Mouse (Mus musculus): ENCODE results near the gene Szt2. TPM values are rescaled to one million over a fixed set of nuclear protein-coding genes. Genes with fewer than 3 reads are reported as not detected.

Szt2 gene
- total and polyA plus RNA-seq, 3 experiments = 3.2 to 18.9 (median 7.4) TPM

DNA sequence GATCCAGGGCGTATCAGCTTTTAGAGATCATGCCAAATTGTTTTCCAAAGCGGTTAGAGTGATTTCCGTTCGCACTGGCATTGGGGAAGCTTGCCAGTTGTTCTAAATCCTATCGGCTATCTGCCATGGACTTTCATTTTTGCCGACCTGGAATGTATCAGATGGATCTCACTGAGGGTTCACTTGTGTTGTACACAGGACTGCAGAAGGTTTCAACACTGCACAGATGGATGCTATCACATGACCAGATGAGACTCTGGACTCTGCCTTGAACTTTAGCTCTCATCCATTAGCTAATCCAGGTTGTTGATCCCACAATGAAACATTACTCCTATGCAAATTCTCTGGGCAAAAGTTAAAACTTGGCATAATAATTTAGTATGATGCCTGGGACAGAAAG is 52.3 kb downstream of the Szt2 start:
- Histone ChIP-seq H3K4me3 (replicated peaks in 1 of 3; ENCODE audit: low read depth in 2 of 3, low read length in 2 of 3, poor library complexity in 1 of 3) (no peak overlapping the region), H3K27ac (ENCODE audit: insufficient read depth, low read depth) (no peak overlapping the region), H3K4me1 (ENCODE audit: control insufficient read depth in 1 of 2, insufficient read depth in 2 of 2) (peaks cover 0 to 8% of the 10 kb centered on the region in 2 experiments; a peak in 2 of 4 replicates), H3K79me2 (replicated peaks; ENCODE audit: control insufficient read depth, extremely low read depth, insufficient read depth, poor library complexity, severe bottlenecking) (no peaks in the 10 kb centered on the region), H3K9me3 (replicated peaks; ENCODE audit: low read length) (peaks cover 5% of the 10 kb centered on the region), H3K36me3 (replicated peaks in 1 of 2; ENCODE audit: control insufficient read depth in 1 of 2, insufficient read depth in 1 of 2, low read length in 1 of 2) (peaks cover under 1 to 5% of the 10 kb centered on the region in 2 experiments), H3K9ac (ENCODE audit: insufficient read depth, low read depth) (no peak overlapping the region), H3K4me2 (ENCODE audit: insufficient read depth, low read depth, poor library complexity, severe bottlenecking) (no peak overlapping the region), H3K27me3 (replicated peaks) (no peaks in the 10 kb centered on the region)
- in situ Hi-C loops (cut with MboI; ENCODE audit: low pct_ligation_motif_present, low pct_unique_long_range_greater_than_20kb, low sequenced_read_pairs) (no loop called here), dilution Hi-C loops (cut with MboI; ENCODE audit: extremely low pct_ligation_motif_present, extremely low pct_unique_long_range_greater_than_20kb, low sequenced_read_pairs) (no loop called here)
- TF ChIP-seq MAZ (IDR thresholded peaks at IDR 0.05; ENCODE audit: low read depth, low read length) = no peak
- DNase-seq (ENCODE audit: extremely low read depth) = no peak

DNA sequence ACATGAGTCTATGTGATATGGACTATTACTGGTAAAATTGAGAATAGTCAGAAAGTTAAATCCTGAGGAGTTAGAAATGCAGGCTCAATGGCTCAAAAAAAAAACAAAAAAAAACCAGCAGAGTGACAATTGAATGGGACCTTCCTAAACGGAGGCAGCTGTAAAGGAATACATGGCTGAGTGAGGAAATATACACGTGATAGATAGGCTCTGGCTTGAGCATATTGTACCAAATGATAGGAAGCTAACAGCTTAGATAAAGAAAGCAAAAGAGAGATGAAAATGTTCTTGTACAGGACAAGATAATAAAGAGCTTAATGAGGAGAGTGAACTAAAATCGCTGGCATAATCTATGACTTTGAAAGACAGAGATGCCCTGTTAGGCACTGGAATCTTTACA is 54.8 kb downstream of the Szt2 start:
- peaks cover 4 to 12% of the 10 kb centered on the region in 2 experiments for H3K4me1 ChIP-seq (ENCODE audit: control insufficient read depth in 1 of 2, insufficient read depth in 2 of 2)
- H3K79me2 ChIP-seq (replicated peaks; ENCODE audit: control insufficient read depth, extremely low read depth, insufficient read depth, poor library complexity, severe bottlenecking) = no peaks in the 10 kb centered on the region
- H3K27ac ChIP-seq (ENCODE audit: insufficient read depth, low read depth) = no peak overlapping the region
- no peak overlapping the region for H3K4me3 ChIP-seq (replicated peaks in 1 of 3; ENCODE audit: low read depth in 2 of 3, low read length in 2 of 3, poor library complexity in 1 of 3)
- dilution Hi-C loops (cut with MboI; ENCODE audit: extremely low pct_ligation_motif_present, extremely low pct_unique_long_range_greater_than_20kb, low sequenced_read_pairs) (no loop called here), in situ Hi-C loops (cut with MboI; ENCODE audit: low pct_ligation_motif_present, low pct_unique_long_range_greater_than_20kb, low sequenced_read_pairs) (no loop called here)
- no peak overlapping the region for H3K9ac ChIP-seq (ENCODE audit: insufficient read depth, low read depth)
- H3K4me2 ChIP-seq (ENCODE audit: insufficient read depth, low read depth, poor library complexity, severe bottlenecking) = no peak overlapping the region
- no peaks in the 10 kb centered on the region for H3K27me3 ChIP-seq (replicated peaks)
- TF ChIP-seq USF2 (conservative IDR thresholded peaks at IDR 0.05; ENCODE audit: low read depth, low read length) (no peak), CTCF (conservative IDR thresholded peaks at IDR 0.05 in 1 of 2, IDR thresholded peaks at IDR 0.05 in 1 of 2; ENCODE audit: low read depth in 2 of 2, low read length in 2 of 2) (no peak), BHLHE40 (IDR thresholded peaks at IDR 0.05; ENCODE audit: low read depth, low read length) (no peak), JUN (IDR thresholded peaks at IDR 0.05; ENCODE audit: insufficient read depth, low read depth, low read length) (no peak), MAZ (IDR thresholded peaks at IDR 0.05; ENCODE audit: low read depth, low read length) (no peak), PAX5 (IDR thresholded peaks at IDR 0.05; ENCODE audit: low read length) (no peak), JUND (conservative IDR thresholded peaks at IDR 0.05; ENCODE audit: low read depth, low read length) (no peak)
- no peak for DNase-seq (ENCODE audit: extremely low read depth)
- peaks cover 5% of the 10 kb centered on the region for H3K9me3 ChIP-seq (replicated peaks; ENCODE audit: low read length)
- H3K36me3 ChIP-seq (replicated peaks in 1 of 2; ENCODE audit: control insufficient read depth in 1 of 2, insufficient read depth in 1 of 2, low read length in 1 of 2) = no peaks in the 10 kb centered on the region

DNA sequence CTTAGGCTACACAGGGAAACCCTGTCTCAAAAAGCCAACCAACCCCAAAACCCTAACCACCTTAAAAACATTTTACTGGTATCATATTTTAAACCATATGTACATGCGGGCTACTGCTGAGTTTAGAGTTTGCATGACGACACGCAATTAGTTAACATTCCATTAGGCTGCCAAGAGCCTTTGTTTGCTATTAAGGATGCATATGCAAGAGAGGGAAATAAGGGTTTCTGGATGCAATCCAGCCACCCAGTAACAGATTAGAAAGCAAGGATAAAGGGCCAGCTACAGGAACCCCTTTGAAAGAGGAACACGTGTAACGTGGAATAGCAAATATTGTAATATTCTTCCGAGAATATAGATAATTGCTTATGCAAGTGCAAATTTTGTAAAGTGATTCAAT is 55.4 kb downstream of the Szt2 start:
- H3K4me3 ChIP-seq (replicated peaks in 1 of 3; ENCODE audit: low read depth in 2 of 3, low read length in 2 of 3, poor library complexity in 1 of 3) = no peak overlapping the region
- no peak overlapping the region for H3K4me2 ChIP-seq (ENCODE audit: insufficient read depth, low read depth, poor library complexity, severe bottlenecking)
- in situ Hi-C loops (cut with MboI; ENCODE audit: low pct_ligation_motif_present, low pct_unique_long_range_greater_than_20kb, low sequenced_read_pairs) (no loop called here), dilution Hi-C loops (cut with MboI; ENCODE audit: extremely low pct_ligation_motif_present, extremely low pct_unique_long_range_greater_than_20kb, low sequenced_read_pairs) (no loop called here)
- H3K79me2 ChIP-seq (replicated peaks; ENCODE audit: control insufficient read depth, extremely low read depth, insufficient read depth, poor library complexity, severe bottlenecking) = no peaks in the 10 kb centered on the region
- no peaks in the 10 kb centered on the region for H3K36me3 ChIP-seq (replicated peaks in 1 of 2; ENCODE audit: control insufficient read depth in 1 of 2, insufficient read depth in 1 of 2, low read length in 1 of 2)
- H3K27me3 ChIP-seq (replicated peaks) = no peaks in the 10 kb centered on the region
- H3K9me3 ChIP-seq (replicated peaks; ENCODE audit: low read length) = peaks cover 5% of the 10 kb centered on the region
- no peak for TF ChIP-seq HCFC1 (IDR thresholded peaks at IDR 0.05; ENCODE audit: low read depth, low read length)
- TF ChIP-seq MAX (IDR thresholded peaks at IDR 0.05; ENCODE audit: low read length) = no peak
- no peak for TF ChIP-seq MXI1 (IDR thresholded peaks at IDR 0.05; ENCODE audit: low read depth, low read length)
- TF ChIP-seq USF2 (conservative IDR thresholded peaks at IDR 0.05; ENCODE audit: low read depth, low read length) = no peak
- TF ChIP-seq NRF1 (IDR thresholded peaks at IDR 0.05; ENCODE audit: low read depth, low read length) = no peak
- no peak for TF ChIP-seq KAT2A (IDR thresholded peaks at IDR 0.05; ENCODE audit: insufficient replicate concordance, low read length)
- TF ChIP-seq MAFK (IDR thresholded peaks at IDR 0.05; ENCODE audit: insufficient replicate concordance, low read length) = no peak
- no peak overlapping the region for H3K27ac ChIP-seq (ENCODE audit: insufficient read depth, low read depth)
- DNase-seq (ENCODE audit: extremely low read depth) = no peak
- H3K4me1 ChIP-seq (ENCODE audit: control insufficient read depth in 1 of 2, insufficient read depth in 2 of 2) = peaks cover 4 to 12% of the 10 kb centered on the region in 2 experiments
- H3K9ac ChIP-seq (ENCODE audit: insufficient read depth, low read depth) = no peak overlapping the region
